Mouse (Mus musculus) kidney, adult 2 months (tissue): Measurements from ENCODE around the gene Itgb5. TPM values are rescaled to one million over a fixed set of nuclear protein-coding genes. Genes with fewer than 3 reads are reported as not detected.

ENCODE experiments used
- DNase-seq: peaks from one replicate; pipeline ENCODE4 v3.0.0; 2021
- H3K27ac ChIP-seq: fragments of 200-500 bp; 2 replicates; pipeline ENCODE4 v1.5.1; 2012; ENCODE audit warnings: low read depth, low read length, control low read depth, inconsistent platforms; ENCODE audit not compliant: insufficient read depth
- H3K27me3 ChIP-seq: fragments of 200-500 bp; replicated peaks from 2 replicates; pipeline ENCODE4 v1.6.1; 2012; ENCODE audit warnings: mild to moderate bottlenecking, moderate library complexity, low read length, inconsistent platforms; ENCODE audit not compliant: control insufficient read depth, insufficient read depth
- H3K36me3 ChIP-seq: fragments of 200-500 bp; 2 replicates; pipeline ENCODE4 v1.6.1; 2012; ENCODE audit warnings: mild to moderate bottlenecking, moderate library complexity, low read length, inconsistent platforms; ENCODE audit not compliant: control insufficient read depth, insufficient read depth
- H3K4me1 ChIP-seq: fragments of 200-500 bp; 2 replicates; pipeline ENCODE4 v1.6.1; 2011; ENCODE audit warnings: low read length; ENCODE audit not compliant: control insufficient read depth, insufficient read depth
- H3K4me3 ChIP-seq: fragments of 200-500 bp; 2 replicates; pipeline ENCODE4 v1.5.1; 2011; ENCODE audit warnings: mild to moderate bottlenecking, low read depth, low read length, control low read depth; ENCODE audit not compliant: insufficient read depth
- CTCF ChIP-seq: fragments of 200-500 bp; conservative IDR thresholded peaks from 2 replicates; pipeline ENCODE4 v1.5.1; 2011; ENCODE audit warnings: low read depth, mild to moderate bottlenecking, control low read depth, low read length, moderate library complexity, mixed read lengths; ENCODE audit not compliant: insufficient read depth, insufficient read length
- POLR2A ChIP-seq: fragments of 200-500 bp; IDR thresholded peaks from one replicate; pipeline ENCODE4 v1.6.1; 2011; ENCODE audit warnings: low read depth, low read length, control low read depth
- WGBS: fragments of 180-500 bp; shearing (Covaris S2); methylation state at CpG from one replicate; pipeline ENCODE4 v1.1.7; 2018; 5-methylcytosine and 5-hydroxymethylcytosine counted together
- polyA plus RNA-seq: library from polyadenylated mRNA; depleted of rRNA; stranded (reverse); fragments of >200 nt; gene quantifications from 2 replicates; pipeline ENCODE4 v1.2.3, GENCODE M21; 2012

Itgb5 gene
- polyA plus RNA-seq, 1 experiment, result 145 TPM

- Histone ChIP-seq H3K27ac (no peak overlapping the region), H3K4me3 (no peak overlapping the region), H3K36me3 (no peaks in the 10 kb centered on the region), H3K4me1 (no peaks in the 10 kb centered on the region), H3K27me3 (no peaks in the 10 kb centered on the region)
- peak; percentile 90 for DNase-seq
- WGBS, result 20% methylated on average over 17 of the region's 17 CpGs
- TF ChIP-seq POLR2A, result no peak
- peak; percentile 95 for TF ChIP-seq CTCF
These were observed 8.9 kb upstream of the Itgb5 start for GRCm38 (mm10) chr16:33820269-33821178.

GRCm38 (mm10) chr16:33824603-33825002 is 4.9 kb upstream of the Itgb5 start:
- DNase-seq, result no peak
- no peak overlapping the region for H3K27ac ChIP-seq
- TF ChIP-seq POLR2A (no peak), CTCF (no peak)
- H3K27me3 ChIP-seq, result no peaks in the 10 kb centered on the region
- H3K4me1 ChIP-seq, result 0 out of 2 replicates have a peak, but pooled peaks cover 4% of the 10 kb centered on the region
- H3K4me3 ChIP-seq, result no peak overlapping the region
- no peaks in the 10 kb centered on the region for H3K36me3 ChIP-seq
- WGBS, result 88% methylated on average over 6 of the region's 6 CpGs

- Histone ChIP-seq H3K27me3 (no peaks in the 10 kb centered on the region), H3K4me1 (0 out of 2 replicates have a peak, but pooled peaks cover 4% of the 10 kb centered on the region), H3K36me3 (no peaks in the 10 kb centered on the region), H3K4me3 (no peak overlapping the region), H3K27ac (no peak overlapping the region)
- TF ChIP-seq POLR2A (no peak), CTCF (no peak)
- no peak for DNase-seq
- WGBS, result 83% methylated on average over 7 of the region's 7 CpGs
These were observed 969 bp upstream of the Itgb5 start for GRCm38 (mm10) chr16:33828496-33828895.

- Histone ChIP-seq H3K4me3 (peak overlapping the region; percentile 71), H3K36me3 (no peaks in the 10 kb centered on the region), H3K27ac (peak overlapping the region; percentile 33), H3K27me3 (no peaks in the 10 kb centered on the region), H3K4me1 (peaks cover 11% of the 10 kb centered on the region; the same call in 1 of the 2 replicates)
- TF ChIP-seq POLR2A (no peak), CTCF (no peak)
- under 1% methylated on average over 75 of the region's 76 CpGs for WGBS
- peak; percentile 63 for DNase-seq
These were observed 512 bp downstream of the Itgb5 start for GRCm38 (mm10) chr16:33829842-33830511.

GRCm38 (mm10) chr16:33830512-33831105 is 1.1 kb downstream of the Itgb5 start:
- no peak for TF ChIP-seq POLR2A
- no peak for TF ChIP-seq CTCF
- 23% methylated on average over 18 of the region's 18 CpGs for WGBS
- Histone ChIP-seq H3K4me3 (peak overlapping the region; percentile 71), H3K4me1 (peaks cover 11% of the 10 kb centered on the region; the same call in 1 of the 2 replicates), H3K27ac (peak overlapping the region; percentile 33), H3K36me3 (no peaks in the 10 kb centered on the region), H3K27me3 (no peaks in the 10 kb centered on the region)
- no peak for DNase-seq

- H3K4me3 ChIP-seq, result no peak overlapping the region
- TF ChIP-seq CTCF, result no peak
- peak overlapping the region; percentile 39; the same call in 1 of the 2 replicates for H3K27ac ChIP-seq
- peaks cover 19% of the 10 kb centered on the region for H3K4me1 ChIP-seq
- WGBS, result 76% methylated on average over 6 of the region's 6 CpGs
- no peaks in the 10 kb centered on the region for H3K27me3 ChIP-seq
- no peak for DNase-seq
- no peaks in the 10 kb centered on the region for H3K36me3 ChIP-seq
These were observed 2.6 kb downstream of the Itgb5 start for GRCm38 (mm10) chr16:33832057-33832456.
